Mouse (Mus musculus): ENCODE data around the gene Btnl2. TPM values are rescaled to one million over a fixed set of nuclear protein-coding genes. Genes with fewer than 3 reads are reported as not detected.

Btnl2 gene
- total RNA-seq, 2 experiments from 2014 or later, result not detected

- ATAC-seq (replicated peaks; ENCODE audit: poor library complexity), result 0 out of 2 replicates have a peak, but pooled peaks have one; percentile 30
Measured at GRCm38 (mm10) chr17:34346041-34346440, 8.6 kb upstream of the Btnl2 start.

GRCm38 (mm10) chr17:34347606-34348308, 6.9 kb upstream of the Btnl2 start:
- ATAC-seq (replicated peaks; ENCODE audit: poor library complexity), result peak; percentile 83

DNA sequence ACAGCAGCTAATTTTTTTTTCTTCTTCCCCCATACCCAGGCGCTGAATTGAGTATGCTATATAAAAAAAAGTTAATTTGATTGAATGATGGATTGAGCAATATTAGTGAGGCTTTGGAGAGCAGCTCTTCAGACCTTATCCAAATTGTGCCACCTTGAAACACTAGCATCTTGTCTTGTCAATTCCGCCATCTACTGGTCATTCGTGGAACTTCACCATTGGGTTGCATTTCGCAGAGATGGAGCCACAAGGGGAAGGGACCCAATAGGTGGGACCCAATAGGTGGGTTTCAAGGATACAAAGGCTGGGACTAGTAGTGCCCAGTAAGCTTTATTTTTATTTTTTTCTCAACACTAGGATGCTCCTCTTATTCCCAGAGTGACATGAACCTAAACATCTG, 5.2 kb upstream of the Btnl2 start:
- peak; percentile 73 for ATAC-seq (replicated peaks; ENCODE audit: poor library complexity)

DNA sequence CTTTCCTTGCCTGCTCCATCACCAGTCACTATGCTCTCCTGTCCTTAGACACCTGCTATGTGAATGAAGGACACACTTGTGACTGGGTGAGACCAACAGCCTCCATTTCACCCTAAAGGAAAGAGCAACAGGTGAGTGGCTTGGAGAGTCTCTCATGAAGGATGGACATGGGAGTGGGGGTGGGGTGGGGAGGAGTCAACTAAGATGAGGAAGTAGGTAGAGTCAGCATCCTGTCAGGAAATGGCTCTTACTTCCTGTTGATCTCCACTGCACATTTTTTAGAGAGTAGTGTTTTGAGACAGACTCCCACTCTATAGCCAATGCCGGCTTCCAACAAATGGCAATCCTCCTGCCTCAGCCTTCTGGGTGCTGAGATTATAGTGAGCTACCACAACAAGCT, 318 bp downstream of the Btnl2 start:
- ATAC-seq (replicated peaks; ENCODE audit: poor library complexity), result 0 out of 2 replicates have a peak, but pooled peaks have one; percentile 52

GRCm38 (mm10) chr17:34362954-34363546, 8.4 kb downstream of the Btnl2 start:
- no peak for ATAC-seq (replicated peaks; ENCODE audit: poor library complexity)

DNA sequence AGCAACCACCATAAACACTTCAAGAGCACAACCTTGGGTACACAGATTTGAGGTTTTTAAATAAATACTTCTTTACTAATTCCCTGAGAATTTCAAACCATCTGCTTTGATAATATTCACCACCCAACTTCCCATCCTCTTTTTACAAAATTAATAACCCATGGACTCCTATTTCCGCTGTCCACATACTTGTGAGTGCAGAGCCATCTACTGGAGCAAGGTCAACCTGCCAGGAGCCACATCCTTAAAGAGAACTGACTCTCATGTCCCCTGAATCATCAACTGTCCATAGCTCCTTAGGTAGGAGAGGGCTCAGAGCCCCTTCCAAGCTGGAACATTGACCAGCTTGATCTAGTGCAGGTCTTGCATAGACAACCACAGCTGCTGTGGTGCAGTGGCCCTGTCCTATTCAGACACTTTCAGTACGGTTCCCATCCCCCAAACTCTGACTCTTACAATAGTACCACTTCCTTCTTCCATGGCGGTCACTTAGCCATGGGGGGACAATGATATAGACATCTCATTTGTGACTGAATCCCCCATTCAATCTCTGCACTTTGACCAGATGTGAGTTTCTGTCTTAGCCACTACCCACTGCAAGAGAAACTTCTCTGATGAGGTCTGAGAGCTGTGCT, 9.2 kb downstream of the Btnl2 start:
- ATAC-seq (replicated peaks; ENCODE audit: poor library complexity), result no peak

GRCm38 (mm10) chr17:34365031-34365430, 10.4 kb downstream of the Btnl2 start:
- ATAC-seq (replicated peaks; ENCODE audit: poor library complexity), result no peak

DNA sequence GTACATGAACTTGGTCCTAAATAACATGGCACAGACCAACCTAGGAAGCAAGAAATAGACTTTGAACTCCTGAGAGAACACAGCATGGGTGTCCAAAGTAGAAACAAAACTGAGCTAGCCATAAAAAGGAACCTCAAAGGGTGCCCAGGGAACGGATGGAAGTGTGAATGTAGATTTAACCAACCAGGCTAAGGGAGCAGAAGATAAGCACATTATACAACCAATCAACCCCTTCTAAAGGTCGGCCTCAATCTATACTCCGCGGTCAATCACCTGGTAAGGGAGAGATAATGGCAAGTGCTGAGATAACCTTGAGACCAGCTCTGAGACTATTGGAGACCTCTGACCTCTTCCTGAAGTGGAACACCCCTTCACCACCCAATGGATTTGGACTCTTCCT, 15.9 kb downstream of the Btnl2 start:
- no peak for ATAC-seq (replicated peaks; ENCODE audit: poor library complexity)

GRCm38 (mm10) chr17:34373055-34373709, 18.6 kb downstream of the Btnl2 start:
- ATAC-seq (replicated peaks; ENCODE audit: poor library complexity), result no peak

GRCm38 (mm10) chr17:34376847-34377246, 22.2 kb downstream of the Btnl2 start, which contains the start of gene Btnl1:
TSS of gene Btnl1 (plus strand) at chr17:34377132.
- ATAC-seq (replicated peaks; ENCODE audit: poor library complexity), result no peak

GRCm38 (mm10) chr17:34377450-34378209, 23.0 kb downstream of the Btnl2 start:
- ATAC-seq (replicated peaks; ENCODE audit: poor library complexity), result peak; percentile 23; the same call in 1 of the 2 replicates

DNA sequence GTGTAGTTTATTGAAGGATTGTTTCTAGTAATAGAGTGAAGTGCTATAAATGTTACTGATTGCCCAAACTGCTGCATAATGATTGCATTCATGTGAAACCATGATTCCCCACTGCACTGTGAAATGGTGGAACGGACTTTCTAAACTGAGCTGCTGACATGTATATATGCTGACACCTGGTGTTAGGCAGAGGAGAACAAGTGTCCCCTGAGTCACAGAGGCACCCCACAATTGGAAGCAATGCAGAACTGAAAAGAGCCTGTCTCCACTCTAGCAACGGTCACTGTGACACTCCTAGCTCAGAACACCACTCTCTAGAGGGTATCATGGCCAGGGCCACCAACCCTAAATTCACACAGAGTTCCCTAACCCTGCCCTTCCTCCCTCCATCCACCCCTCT, 24.1 kb downstream of the Btnl2 start:
- ATAC-seq (replicated peaks; ENCODE audit: poor library complexity), result no peak

- no peak for ATAC-seq (replicated peaks; ENCODE audit: poor library complexity)
Measured at GRCm38 (mm10) chr17:34379451-34379850, 24.8 kb downstream of the Btnl2 start.

- no peak for ATAC-seq (replicated peaks; ENCODE audit: poor library complexity)
Measured at GRCm38 (mm10) chr17:34381876-34382275, 27.3 kb downstream of the Btnl2 start.

DNA sequence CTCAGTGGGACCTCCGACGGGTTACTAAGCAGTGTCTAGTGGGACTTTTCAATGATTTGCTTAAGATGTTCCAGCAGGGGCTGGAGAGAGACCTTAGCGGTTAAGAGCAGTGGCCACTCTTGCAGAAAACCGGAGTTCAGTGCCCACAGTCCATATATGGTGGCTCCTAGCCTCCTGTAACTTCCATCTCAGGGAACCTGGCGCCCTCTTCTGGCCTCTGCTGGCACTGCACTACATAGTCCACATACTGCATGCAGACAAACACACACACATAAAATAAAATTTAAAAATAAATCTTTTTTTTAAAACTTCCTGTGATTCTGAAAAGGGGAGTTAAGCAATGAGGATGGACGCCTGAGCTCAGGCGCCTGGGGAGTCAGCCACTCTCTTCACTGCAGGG, 28.6 kb downstream of the Btnl2 start:
- ATAC-seq (replicated peaks; ENCODE audit: poor library complexity), result peak; percentile 68

DNA sequence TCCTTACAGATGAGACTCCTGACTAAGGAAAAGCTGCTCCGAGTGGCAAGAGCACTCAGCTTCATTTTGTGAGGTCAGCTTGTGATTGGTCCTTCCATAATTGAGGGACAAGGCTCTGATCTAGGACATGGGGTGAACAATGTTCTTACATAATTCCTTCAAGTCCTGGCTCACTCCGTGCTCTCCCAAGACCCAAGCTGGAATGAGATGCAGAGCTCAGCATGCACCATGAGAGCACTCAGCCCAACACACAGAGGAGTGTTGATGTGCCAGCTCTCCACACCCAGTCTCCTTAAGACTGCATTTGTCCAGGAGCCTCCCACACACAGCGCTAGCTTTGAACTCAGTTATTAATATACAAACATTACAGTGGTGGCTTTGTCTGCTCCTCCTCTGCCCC, 30.1 kb downstream of the Btnl2 start:
- no peak for ATAC-seq (replicated peaks; ENCODE audit: poor library complexity)

DNA sequence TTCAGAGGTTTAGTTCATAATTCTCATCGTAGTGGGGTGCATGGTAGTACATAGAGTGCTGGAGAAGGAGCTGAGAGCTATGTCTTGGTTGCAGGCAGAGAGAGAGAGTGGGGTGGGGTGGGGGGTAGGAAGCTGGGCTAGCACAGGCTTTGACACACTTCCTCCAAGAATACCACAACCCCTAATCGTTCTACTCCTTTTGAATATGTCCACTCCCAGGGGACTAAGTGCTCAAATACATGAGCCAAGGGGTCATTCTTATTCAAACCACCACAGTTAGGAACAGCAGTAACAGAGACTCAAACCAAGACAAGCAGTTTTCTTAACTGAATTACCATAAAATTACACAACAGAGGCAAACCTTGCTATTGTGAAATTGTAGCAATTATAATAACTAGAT, 32.0 kb downstream of the Btnl2 start:
- ATAC-seq (replicated peaks; ENCODE audit: poor library complexity), result 0 out of 2 replicates have a peak, but pooled peaks have one; percentile 22

DNA sequence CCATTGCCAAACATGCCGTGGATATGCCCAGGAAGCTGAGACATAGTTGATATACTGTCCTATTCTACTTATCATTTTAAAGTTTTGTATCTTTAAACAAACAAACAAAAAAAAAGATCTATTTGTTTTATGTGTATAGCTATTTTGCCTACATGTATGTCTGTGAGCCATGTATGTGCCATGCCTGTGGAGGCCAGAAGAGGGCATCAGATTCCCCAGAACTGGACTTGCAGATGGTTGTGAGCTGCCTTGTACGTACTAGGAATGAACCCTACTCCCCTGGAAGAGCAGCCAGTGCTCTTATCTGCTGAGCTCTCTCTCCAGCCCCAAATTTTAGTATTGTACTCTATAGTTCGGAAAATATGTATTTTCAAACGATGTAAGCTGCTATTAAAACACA, 33.9 kb downstream of the Btnl2 start:
- peak; percentile 75 for ATAC-seq (replicated peaks; ENCODE audit: poor library complexity)

- ATAC-seq (replicated peaks; ENCODE audit: poor library complexity), result peak; percentile 41; the same call in 1 of the 2 replicates
Measured at GRCm38 (mm10) chr17:34391507-34391906, 36.9 kb downstream of the Btnl2 start.

DNA sequence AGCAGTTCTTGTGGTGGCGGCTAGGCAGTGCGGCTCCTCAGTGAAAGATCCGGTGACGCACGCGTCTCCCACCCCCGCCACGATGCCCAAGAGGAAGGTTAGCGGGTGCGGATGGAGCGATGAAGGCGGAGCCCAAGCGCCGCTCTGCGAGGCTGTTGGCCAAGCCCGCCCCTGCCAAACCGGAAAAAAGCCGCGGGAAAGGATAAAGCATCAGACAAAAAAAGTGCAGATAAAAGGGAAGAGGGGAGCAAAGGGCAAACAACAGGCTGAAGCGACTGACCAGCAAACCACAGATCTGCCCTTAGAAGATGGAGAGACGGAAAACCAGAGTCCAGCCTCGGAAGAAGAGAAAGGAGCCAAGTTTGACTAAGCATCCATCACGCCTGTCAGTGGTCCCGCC, 37.7 kb downstream of the Btnl2 start:
- peak; percentile 88 for ATAC-seq (replicated peaks; ENCODE audit: poor library complexity)

- 0 out of 2 replicates have a peak, but pooled peaks have one; percentile 27 for ATAC-seq (replicated peaks; ENCODE audit: poor library complexity)
Measured at GRCm38 (mm10) chr17:34397357-34397756, 42.7 kb downstream of the Btnl2 start.
